Mouse (Mus musculus) lung, embryonic 14.5 days (tissue): ENCODE measurements around the gene Paqr5. TPM values are rescaled to one million over a fixed set of nuclear protein-coding genes. Genes with fewer than 3 reads are reported as not detected.

ENCODE experiments used
- ATAC-seq: fragments of 200-750 bp; cut with Nextera tagmentation; 2 replicates; pipeline ENCODE4 v1.8.0; 2017; ENCODE audit warnings: mild to moderate bottlenecking, moderate TSS enrichment, moderate library complexity; ENCODE audit not compliant: insufficient read depth
- DNase-seq: peaks from one replicate; pipeline ENCODE4 v3.0.0-alpha.2; 2015
- H3K27ac ChIP-seq: fragments of 300-500 bp; sonication (generic); 2 replicates; pipeline ENCODE4 v1.5.1; 2014; ENCODE audit warnings: low read depth, mild to moderate bottlenecking, moderate library complexity
- H3K27me3 ChIP-seq: fragments of 300-500 bp; sonication (generic); 2 replicates; pipeline ENCODE4 v1.6.1; 2014; ENCODE audit warnings: low read length, control low read depth; ENCODE audit not compliant: insufficient read depth
- H3K36me3 ChIP-seq: fragments of 300-500 bp; sonication (generic); 2 replicates; pipeline ENCODE4 v1.6.1; 2014; ENCODE audit warnings: control low read depth; ENCODE audit not compliant: insufficient read depth
- H3K4me1 ChIP-seq: fragments of 300-500 bp; sonication (generic); 2 replicates; pipeline ENCODE4 v1.6.1; 2014; ENCODE audit warnings: antibody characterized with exemption, control low read depth; ENCODE audit not compliant: insufficient read depth
- H3K4me2 ChIP-seq: fragments of 300-500 bp; sonication (generic); 2 replicates; pipeline ENCODE4 v1.6.1; 2014; ENCODE audit warnings: mild to moderate bottlenecking
- H3K4me3 ChIP-seq: fragments of 300-500 bp; sonication (generic); 2 replicates; pipeline ENCODE4 v1.5.1; 2014; ENCODE audit warnings: low read depth, low read length
- H3K9ac ChIP-seq: fragments of 300-500 bp; sonication (generic); 2 replicates; pipeline ENCODE4 v1.6.1; 2014
- H3K9me3 ChIP-seq: fragments of 300-500 bp; sonication (generic); 2 replicates; pipeline ENCODE4 v1.6.1; 2016; ENCODE audit warnings: low read depth, low read length, control low read depth
- CTCF ChIP-seq: IDR thresholded peaks from 2 replicates; pipeline ENCODE4 v1.5.1; 2016; ENCODE audit warnings: antibody characterized with exemption, low read depth
- WGBS: fragments of 180-500 bp; shearing (Covaris S2); extraction: QIAGEN DNeasy Blood & Tissue Kit; methylation state at CpG from one replicate; pipeline ENCODE4 v1.1.7; 2014; 5-methylcytosine and 5-hydroxymethylcytosine counted together
- polyA plus RNA-seq: library from polyadenylated mRNA; unstranded; fragments of >200 nt; fragmentation: Nextera tagmentation; extraction: Ambion mirVana; gene quantifications from 2 replicates; pipeline ENCODE4 v1.2.1, GENCODE M21; 2014

The Paqr5 gene
- polyA plus RNA-seq, 1 experiment from 2014 or later: 3.7 TPM

DNA sequence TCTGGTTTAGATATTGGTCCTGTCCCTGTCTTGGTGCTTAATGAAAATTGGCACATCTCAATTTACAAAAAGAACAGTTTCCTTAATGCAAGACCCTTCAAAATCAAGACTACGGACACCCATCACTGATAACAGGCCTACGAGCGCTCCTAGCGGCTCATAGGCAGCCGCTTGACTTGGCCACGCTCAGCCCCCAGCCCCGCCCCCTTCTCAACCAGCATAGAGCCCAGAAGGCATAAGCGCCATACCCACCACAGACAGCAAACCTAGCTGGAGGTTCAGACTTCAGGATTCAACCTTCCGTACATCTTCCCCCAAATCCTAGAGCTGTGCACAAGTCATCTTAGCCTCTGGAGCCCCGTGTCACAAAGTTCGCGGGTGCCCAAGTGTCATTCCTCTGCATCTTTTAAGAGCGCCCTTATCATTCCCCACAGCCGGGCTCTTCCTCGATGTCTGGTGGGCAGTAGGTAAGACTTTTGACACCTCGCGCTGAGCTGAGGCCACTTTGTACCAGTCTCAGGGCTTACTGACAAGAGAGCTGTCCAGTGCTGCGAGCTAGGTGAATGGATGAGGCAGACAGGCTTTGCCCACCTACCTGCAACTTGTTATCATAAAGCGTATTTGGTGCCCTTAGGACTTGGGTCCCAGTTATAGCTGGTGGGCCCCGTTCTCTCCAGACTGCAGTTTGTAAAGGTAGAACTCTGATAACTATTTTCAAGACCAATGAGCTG, 116.0 kb downstream of the Paqr5 start:
- no peaks in the 10 kb centered on the region for H3K9me3 ChIP-seq
- peaks cover 37% of the 10 kb centered on the region for H3K36me3 ChIP-seq
- H3K4me3 ChIP-seq: no peak overlapping the region
- no peaks in the 10 kb centered on the region for H3K27me3 ChIP-seq
- no peaks in the 10 kb centered on the region for H3K4me1 ChIP-seq
- ATAC-seq (0 out of 2 replicates have a peak, but pooled peaks have one; percentile 28), DNase-seq (peak; percentile 64)
- WGBS: 32% methylated on average over 20 of the region's 20 CpGs
- no peak overlapping the region for H3K4me2 ChIP-seq
- H3K9ac ChIP-seq: no peak overlapping the region
- H3K27ac ChIP-seq: no peak overlapping the region
- peak; percentile 49 for TF ChIP-seq CTCF

DNA sequence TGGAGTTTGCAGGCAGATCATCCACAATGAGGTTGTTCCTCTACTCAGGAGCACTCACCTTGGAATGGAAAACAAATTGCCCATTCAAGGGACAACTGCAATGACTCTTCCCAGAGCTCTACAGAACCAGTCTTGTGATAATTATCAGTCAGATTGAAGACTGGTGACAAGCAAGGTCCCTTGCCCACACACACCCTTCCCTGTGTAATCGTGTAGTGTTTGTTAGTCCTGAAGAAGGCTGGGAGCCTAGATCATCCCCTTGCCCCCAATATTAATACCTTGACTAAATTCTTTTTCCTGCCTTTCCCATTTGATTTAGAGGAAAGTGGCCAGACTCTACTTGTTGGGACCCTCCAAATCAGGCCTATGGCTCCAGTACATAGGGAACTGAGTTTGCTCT, 117.0 kb downstream of the Paqr5 start:
- DNase-seq (no peak), ATAC-seq (no peak)
- H3K27me3 ChIP-seq: no peaks in the 10 kb centered on the region
- WGBS: 89% methylated on average over 1 of the region's 1 CpGs
- no peak overlapping the region for H3K27ac ChIP-seq
- no peak overlapping the region for H3K4me3 ChIP-seq
- peaks cover 8% of the 10 kb centered on the region for H3K4me1 ChIP-seq
- no peak overlapping the region for H3K4me2 ChIP-seq
- H3K36me3 ChIP-seq: peaks cover 37% of the 10 kb centered on the region
- no peak overlapping the region for H3K9ac ChIP-seq
- TF ChIP-seq CTCF: no peak
- no peaks in the 10 kb centered on the region for H3K9me3 ChIP-seq

DNA sequence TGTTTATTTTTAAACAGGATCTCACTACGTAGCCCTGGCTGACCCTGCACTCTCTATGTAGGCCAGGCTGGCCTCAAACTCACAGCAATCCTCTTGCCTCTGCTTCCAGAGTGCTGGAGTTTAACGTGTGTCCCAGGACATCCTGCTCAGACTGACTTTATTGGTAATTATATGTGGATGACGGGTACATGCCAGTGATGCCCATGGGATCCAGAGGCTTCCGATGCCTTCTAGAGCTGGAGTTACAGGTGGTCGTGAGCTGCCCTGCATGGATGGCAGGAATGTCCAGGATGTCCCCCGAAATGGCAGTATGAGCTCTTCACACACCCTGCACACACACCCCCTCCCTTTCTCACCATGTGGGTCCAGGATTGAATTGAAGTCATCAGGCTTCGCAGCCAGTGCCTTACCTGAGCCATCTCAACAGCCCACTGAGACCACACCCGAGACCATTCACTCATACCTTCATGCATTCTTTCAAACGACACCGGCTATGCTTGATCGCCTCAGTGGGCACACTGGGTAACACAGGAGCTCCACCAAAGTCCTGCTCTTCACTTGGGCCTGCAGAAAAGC, 117.7 kb downstream of the Paqr5 start:
- H3K9ac ChIP-seq: no peak overlapping the region
- peaks cover 9% of the 10 kb centered on the region for H3K4me1 ChIP-seq
- no peak overlapping the region for H3K4me2 ChIP-seq
- 91% methylated on average over 11 of the region's 11 CpGs for WGBS
- ATAC-seq: no peak
- peaks cover 36% of the 10 kb centered on the region for H3K36me3 ChIP-seq
- H3K9me3 ChIP-seq: no peaks in the 10 kb centered on the region
- H3K27ac ChIP-seq: no peak overlapping the region
- no peaks in the 10 kb centered on the region for H3K27me3 ChIP-seq
- DNase-seq: no peak
- H3K4me3 ChIP-seq: no peak overlapping the region
- TF ChIP-seq CTCF: no peak

DNA sequence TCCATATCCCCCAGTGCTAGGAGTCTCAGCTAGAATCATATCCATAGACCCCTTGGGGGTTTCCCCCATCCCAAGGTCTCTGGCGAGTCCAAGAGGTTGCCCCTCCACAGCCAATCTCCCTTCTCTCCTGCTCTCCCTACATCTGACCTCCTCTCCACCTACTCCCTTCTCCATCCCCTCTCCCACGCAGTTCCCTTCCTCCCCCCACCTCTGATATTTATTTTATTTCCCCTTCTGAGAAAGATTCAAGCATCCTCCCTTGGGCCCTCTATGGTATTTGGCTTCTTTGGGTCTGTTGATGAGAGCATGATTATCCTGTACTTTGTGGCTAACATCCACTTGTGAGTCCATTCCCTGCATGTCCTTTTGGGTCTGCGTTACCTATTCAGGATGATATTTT, 118.3 kb downstream of the Paqr5 start:
- Histone ChIP-seq H3K4me1 (peaks cover 9% of the 10 kb centered on the region), H3K4me2 (no peak overlapping the region), H3K27ac (no peak overlapping the region), H3K9me3 (no peaks in the 10 kb centered on the region), H3K36me3 (peaks cover 31% of the 10 kb centered on the region), H3K9ac (no peak overlapping the region), H3K27me3 (no peaks in the 10 kb centered on the region), H3K4me3 (no peak overlapping the region)
- no peak for DNase-seq
- no peak for ATAC-seq
- 75% methylated on average over 3 of the region's 3 CpGs for WGBS
- no peak for TF ChIP-seq CTCF

DNA sequence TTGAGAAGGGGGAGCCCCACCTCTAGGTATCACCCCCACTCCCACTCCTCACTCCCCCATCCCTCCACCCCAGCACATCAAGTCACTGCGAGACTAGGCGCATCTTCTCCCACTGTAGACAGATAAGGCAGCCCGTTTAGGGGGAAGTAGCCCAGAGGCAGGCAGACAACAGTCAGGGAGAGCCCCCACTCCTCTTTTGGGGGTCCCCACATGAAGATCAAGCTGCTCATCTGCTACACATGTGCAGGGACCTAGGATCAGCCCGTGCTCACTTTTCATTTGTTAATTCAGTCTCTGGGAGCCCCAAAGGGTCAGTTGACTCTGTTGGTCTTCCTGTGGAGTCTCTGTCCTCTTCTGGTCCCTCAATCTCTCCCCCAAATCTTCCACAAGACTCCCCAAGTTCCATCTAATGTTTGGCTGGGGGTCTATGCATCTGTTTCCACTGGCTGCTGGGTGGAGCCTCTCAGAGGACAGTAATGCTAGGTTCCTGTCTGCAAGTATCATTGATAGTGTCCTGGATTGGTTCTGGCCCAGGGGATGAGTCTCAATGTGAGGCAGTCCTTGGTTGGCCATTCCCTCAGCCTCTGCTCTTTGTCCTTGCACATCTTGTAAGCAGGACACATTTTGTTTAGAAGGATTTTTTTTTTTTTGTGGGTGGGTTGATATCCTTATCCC, 118.9 kb downstream of the Paqr5 start:
- H3K27me3 ChIP-seq: no peaks in the 10 kb centered on the region
- 67% methylated on average over 4 of the region's 4 CpGs for WGBS
- no peak for TF ChIP-seq CTCF

DNA sequence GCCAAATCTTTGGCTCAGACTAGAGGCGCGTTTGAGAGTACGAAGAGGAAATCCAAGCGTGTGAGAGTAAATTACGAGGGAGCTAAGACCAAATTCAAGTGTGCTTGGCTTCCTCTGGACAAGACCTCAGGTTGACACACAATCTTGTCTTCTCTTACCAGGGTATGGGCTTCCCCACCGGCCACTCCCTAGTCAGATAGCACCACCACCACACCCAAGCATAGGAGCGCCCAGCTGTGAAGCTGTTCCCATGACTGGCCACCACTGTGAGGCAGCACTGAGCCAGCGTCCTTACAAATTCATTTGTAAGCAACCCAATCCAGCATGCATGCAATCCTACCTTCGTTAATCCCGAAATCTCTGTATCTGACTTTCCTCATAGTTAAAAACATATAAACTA, 119.7 kb downstream of the Paqr5 start:
- no peak for ATAC-seq
- WGBS: 68% methylated on average over 10 of the region's 10 CpGs
- no peak overlapping the region for H3K9ac ChIP-seq
- peaks cover under 1% of the 10 kb centered on the region; the same call in 1 of the 2 replicates for H3K27me3 ChIP-seq
- H3K27ac ChIP-seq: no peak overlapping the region
- H3K36me3 ChIP-seq: peaks cover 16% of the 10 kb centered on the region
- H3K4me1 ChIP-seq: peaks cover 9% of the 10 kb centered on the region
- DNase-seq: peak; percentile 54
- no peak overlapping the region for H3K4me3 ChIP-seq
- H3K9me3 ChIP-seq: no peaks in the 10 kb centered on the region
- no peak overlapping the region for H3K4me2 ChIP-seq
- TF ChIP-seq CTCF: peak; percentile 66

More for the DNA sequence above, 118.9 kb downstream of the Paqr5 start:
- Histone ChIP-seq H3K27ac (no peak overlapping the region), H3K4me3 (no peak overlapping the region), H3K4me2 (no peak overlapping the region), H3K36me3 (peaks cover 25% of the 10 kb centered on the region), H3K9me3 (no peaks in the 10 kb centered on the region), H3K9ac (no peak overlapping the region), H3K4me1 (peaks cover 9% of the 10 kb centered on the region)
- DNase-seq (no peak), ATAC-seq (no peak)

DNA sequence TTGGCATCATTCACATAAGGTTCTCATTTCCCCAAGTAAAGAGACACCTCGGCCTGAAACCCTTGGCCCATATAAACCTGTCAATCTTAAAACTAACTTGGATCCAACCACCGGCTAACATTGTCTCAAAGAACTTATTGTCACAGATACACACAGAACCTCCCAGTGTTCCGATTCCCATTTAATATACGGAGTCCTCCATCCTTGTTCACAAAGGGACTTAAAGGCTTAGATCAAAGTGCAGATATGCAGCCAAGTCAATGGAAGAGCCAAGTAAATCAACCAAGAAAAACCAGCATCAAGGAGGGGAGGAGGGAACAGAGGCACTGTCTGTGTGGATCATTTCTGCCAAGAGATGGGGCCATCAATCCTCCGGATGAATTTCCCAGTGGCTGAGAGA, 121.1 kb downstream of the Paqr5 start:
- Histone ChIP-seq H3K9ac (no peak overlapping the region), H3K9me3 (no peaks in the 10 kb centered on the region), H3K4me1 (peaks cover 9% of the 10 kb centered on the region), H3K27ac (no peak overlapping the region), H3K27me3 (peaks cover 5% of the 10 kb centered on the region; the same call in 1 of the 2 replicates), H3K4me2 (no peak overlapping the region), H3K4me3 (no peak overlapping the region), H3K36me3 (0 out of 2 replicates have a peak, but pooled peaks cover 7% of the 10 kb centered on the region)
- no peak for DNase-seq
- no peak for TF ChIP-seq CTCF
- no peak for ATAC-seq
- 66% methylated on average over 5 of the region's 5 CpGs for WGBS
